Mouse (Mus musculus): ENCODE measurements around the gene Amotl1. TPM values are rescaled to one million over a fixed set of nuclear protein-coding genes. Genes with fewer than 3 reads are reported as not detected.

Amotl1 gene
- polyA plus RNA-seq, 1 experiment from 2014 or later = 17.9 TPM

GRCm38 (mm10) chr9:14604363-14604762, 40.5 kb downstream of the Amotl1 start:
- Histone ChIP-seq H3K36me3 (ENCODE audit: control insufficient read depth, insufficient read depth, low read length) (no peaks in the 10 kb centered on the region), H3K9me3 (ENCODE audit: control insufficient read depth, low read length) (no peaks in the 10 kb centered on the region), H3K4me1 (replicated peaks; ENCODE audit: control insufficient read depth, insufficient read depth, low read length) (no peaks in the 10 kb centered on the region), H3K4me2 (replicated peaks; ENCODE audit: low read depth, low read length) (no peak overlapping the region), H3K4me3 (ENCODE audit: low read depth, low read length) (no peak overlapping the region), H3K27me3 (ENCODE audit: control insufficient read depth, insufficient read depth, low read length) (no peaks in the 10 kb centered on the region), H3K27ac (ENCODE audit: low read depth, low read length) (no peak overlapping the region), H3K9ac (ENCODE audit: low read depth, low read length) (no peak overlapping the region)
- no peak for ATAC-seq (ENCODE audit: low FRiP score)
- 86% methylated on average over 3 of the region's 3 CpGs for WGBS
- DNase-seq (ENCODE audit: low spot score) = no peak

DNA sequence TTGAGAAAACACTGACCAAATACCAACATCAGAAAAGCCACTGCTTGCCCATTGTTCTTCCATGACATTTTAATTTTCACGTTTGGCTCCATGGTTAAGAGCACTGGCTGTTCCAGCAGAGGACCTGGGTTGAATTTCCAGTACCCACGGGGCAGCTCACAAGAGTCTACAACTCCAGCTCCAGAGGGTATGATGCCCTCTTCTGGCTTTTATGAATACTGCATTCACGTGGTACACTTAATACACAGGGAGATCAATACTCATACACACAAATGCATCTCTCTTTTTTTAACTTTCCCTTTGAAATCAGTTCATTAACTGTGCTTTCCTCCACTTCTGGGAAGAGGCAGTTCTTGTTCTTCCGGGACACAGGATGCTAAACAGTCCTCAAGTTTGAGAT, 41.4 kb downstream of the Amotl1 start:
- no peak overlapping the region for H3K4me2 ChIP-seq (replicated peaks; ENCODE audit: low read depth, low read length)
- no peaks in the 10 kb centered on the region for H3K36me3 ChIP-seq (ENCODE audit: control insufficient read depth, insufficient read depth, low read length)
- WGBS = 86% methylated on average over 4 of the region's 4 CpGs
- H3K27ac ChIP-seq (ENCODE audit: low read depth, low read length) = no peak overlapping the region
- DNase-seq (ENCODE audit: low spot score) = no peak
- no peaks in the 10 kb centered on the region for H3K4me1 ChIP-seq (replicated peaks; ENCODE audit: control insufficient read depth, insufficient read depth, low read length)
- no peak overlapping the region for H3K4me3 ChIP-seq (ENCODE audit: low read depth, low read length)
- H3K9ac ChIP-seq (ENCODE audit: low read depth, low read length) = no peak overlapping the region
- ATAC-seq (ENCODE audit: low FRiP score) = no peak
- H3K9me3 ChIP-seq (ENCODE audit: control insufficient read depth, low read length) = no peaks in the 10 kb centered on the region
- no peaks in the 10 kb centered on the region for H3K27me3 ChIP-seq (ENCODE audit: control insufficient read depth, insufficient read depth, low read length)

GRCm38 (mm10) chr9:14599799-14600198, 45.1 kb downstream of the Amotl1 start:
- Histone ChIP-seq H3K36me3 (ENCODE audit: control insufficient read depth, insufficient read depth, low read length) (no peaks in the 10 kb centered on the region), H3K27me3 (ENCODE audit: control insufficient read depth, insufficient read depth, low read length) (no peaks in the 10 kb centered on the region), H3K9me3 (ENCODE audit: control insufficient read depth, low read length) (no peaks in the 10 kb centered on the region), H3K9ac (ENCODE audit: low read depth, low read length) (no peak overlapping the region), H3K4me1 (replicated peaks; ENCODE audit: control insufficient read depth, insufficient read depth, low read length) (no peaks in the 10 kb centered on the region), H3K4me2 (replicated peaks; ENCODE audit: low read depth, low read length) (no peak overlapping the region), H3K4me3 (ENCODE audit: low read depth, low read length) (no peak overlapping the region), H3K27ac (ENCODE audit: low read depth, low read length) (no peak overlapping the region)
- WGBS = 89% methylated on average over 5 of the region's 5 CpGs
- no peak for ATAC-seq (ENCODE audit: low FRiP score)
- no peak for DNase-seq (ENCODE audit: low spot score)

GRCm38 (mm10) chr9:14598157-14598556, 46.7 kb downstream of the Amotl1 start:
- H3K36me3 ChIP-seq (ENCODE audit: control insufficient read depth, insufficient read depth, low read length) = no peaks in the 10 kb centered on the region
- H3K9me3 ChIP-seq (ENCODE audit: control insufficient read depth, low read length) = no peaks in the 10 kb centered on the region
- H3K9ac ChIP-seq (ENCODE audit: low read depth, low read length) = no peak overlapping the region
- no peak overlapping the region for H3K27ac ChIP-seq (ENCODE audit: low read depth, low read length)
- WGBS = 98% methylated on average over 2 of the region's 2 CpGs
- H3K4me2 ChIP-seq (replicated peaks; ENCODE audit: low read depth, low read length) = no peak overlapping the region
- no peak overlapping the region for H3K4me3 ChIP-seq (ENCODE audit: low read depth, low read length)
- no peak for DNase-seq (ENCODE audit: low spot score)
- H3K4me1 ChIP-seq (replicated peaks; ENCODE audit: control insufficient read depth, insufficient read depth, low read length) = no peaks in the 10 kb centered on the region
- ATAC-seq (ENCODE audit: low FRiP score) = no peak
- H3K27me3 ChIP-seq (ENCODE audit: control insufficient read depth, insufficient read depth, low read length) = no peaks in the 10 kb centered on the region

DNA sequence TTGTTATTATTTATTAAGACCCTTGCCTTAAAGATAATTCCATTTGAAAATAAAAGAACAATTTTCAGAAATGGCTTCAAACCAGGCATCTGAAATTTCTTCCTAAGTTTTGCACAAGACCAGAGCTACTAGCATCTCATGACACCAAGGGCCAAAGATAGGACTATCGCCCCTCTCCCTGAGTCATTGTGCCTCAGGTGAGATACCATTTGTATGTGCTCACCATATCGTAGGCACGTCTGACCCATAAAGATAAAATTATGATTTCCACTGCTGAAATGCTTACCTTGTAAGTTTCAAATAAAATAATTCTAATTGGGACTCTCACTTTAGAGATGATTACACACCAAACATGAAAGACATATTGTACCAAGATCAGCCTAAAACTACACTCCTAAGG, 47.4 kb downstream of the Amotl1 start:
- Histone ChIP-seq H3K36me3 (ENCODE audit: control insufficient read depth, insufficient read depth, low read length) (no peaks in the 10 kb centered on the region), H3K4me1 (replicated peaks; ENCODE audit: control insufficient read depth, insufficient read depth, low read length) (no peaks in the 10 kb centered on the region), H3K4me2 (replicated peaks; ENCODE audit: low read depth, low read length) (no peak overlapping the region), H3K27me3 (ENCODE audit: control insufficient read depth, insufficient read depth, low read length) (no peaks in the 10 kb centered on the region), H3K27ac (ENCODE audit: low read depth, low read length) (no peak overlapping the region), H3K4me3 (ENCODE audit: low read depth, low read length) (no peak overlapping the region), H3K9me3 (ENCODE audit: control insufficient read depth, low read length) (no peaks in the 10 kb centered on the region), H3K9ac (ENCODE audit: low read depth, low read length) (no peak overlapping the region)
- WGBS = 97% methylated on average over 3 of the region's 3 CpGs
- no peak for ATAC-seq (ENCODE audit: low FRiP score)
- DNase-seq (ENCODE audit: low spot score) = no peak

- Histone ChIP-seq H3K4me1 (replicated peaks; ENCODE audit: control insufficient read depth, insufficient read depth, low read length) (no peaks in the 10 kb centered on the region), H3K4me3 (ENCODE audit: low read depth, low read length) (no peak overlapping the region), H3K4me2 (replicated peaks; ENCODE audit: low read depth, low read length) (no peak overlapping the region), H3K9me3 (ENCODE audit: control insufficient read depth, low read length) (no peaks in the 10 kb centered on the region), H3K9ac (ENCODE audit: low read depth, low read length) (no peak overlapping the region), H3K27ac (ENCODE audit: low read depth, low read length) (no peak overlapping the region), H3K27me3 (ENCODE audit: control insufficient read depth, insufficient read depth, low read length) (no peaks in the 10 kb centered on the region), H3K36me3 (ENCODE audit: control insufficient read depth, insufficient read depth, low read length) (no peaks in the 10 kb centered on the region)
- WGBS = 89% methylated on average over 7 of the region's 7 CpGs
- no peak for ATAC-seq (ENCODE audit: low FRiP score)
- no peak for DNase-seq (ENCODE audit: low spot score)
Measured at GRCm38 (mm10) chr9:14596858-14597257, 48.0 kb downstream of the Amotl1 start.

- Histone ChIP-seq H3K9me3 (ENCODE audit: control insufficient read depth, low read length) (no peaks in the 10 kb centered on the region), H3K27ac (ENCODE audit: low read depth, low read length) (no peak overlapping the region), H3K9ac (ENCODE audit: low read depth, low read length) (no peak overlapping the region), H3K36me3 (ENCODE audit: control insufficient read depth, insufficient read depth, low read length) (no peaks in the 10 kb centered on the region), H3K4me3 (ENCODE audit: low read depth, low read length) (no peak overlapping the region), H3K4me2 (replicated peaks; ENCODE audit: low read depth, low read length) (no peak overlapping the region), H3K4me1 (replicated peaks; ENCODE audit: control insufficient read depth, insufficient read depth, low read length) (no peaks in the 10 kb centered on the region), H3K27me3 (ENCODE audit: control insufficient read depth, insufficient read depth, low read length) (no peaks in the 10 kb centered on the region)
- DNase-seq (ENCODE audit: low spot score) (no peak), ATAC-seq (ENCODE audit: low FRiP score) (no peak)
- WGBS = 87% methylated on average over 5 of the region's 5 CpGs
Measured at GRCm38 (mm10) chr9:14596427-14596826, 48.4 kb downstream of the Amotl1 start.

DNA sequence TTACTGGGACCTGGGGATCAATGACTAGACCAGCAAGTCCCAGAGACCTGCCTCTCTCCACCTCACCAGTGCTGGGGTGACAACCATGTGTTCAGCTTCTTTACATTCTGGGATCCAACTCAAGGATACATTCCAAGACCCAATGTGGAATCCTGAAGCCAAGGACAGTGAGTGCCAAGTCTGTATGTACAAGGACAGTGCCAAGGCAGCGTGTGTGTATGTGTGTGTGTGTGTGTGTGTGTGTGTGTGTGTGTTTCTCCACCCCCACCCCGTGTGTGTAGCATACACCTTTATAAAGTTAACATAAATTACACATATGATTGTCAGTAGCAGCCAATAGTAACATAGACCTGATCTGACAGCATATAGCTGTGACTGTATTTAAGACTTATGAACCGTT, 49.0 kb downstream of the Amotl1 start:
- Histone ChIP-seq H3K4me1 (replicated peaks; ENCODE audit: control insufficient read depth, insufficient read depth, low read length) (no peaks in the 10 kb centered on the region), H3K36me3 (ENCODE audit: control insufficient read depth, insufficient read depth, low read length) (0 out of 2 replicates have a peak, but pooled peaks cover 2% of the 10 kb centered on the region), H3K27ac (ENCODE audit: low read depth, low read length) (no peak overlapping the region), H3K9me3 (ENCODE audit: control insufficient read depth, low read length) (no peaks in the 10 kb centered on the region), H3K27me3 (ENCODE audit: control insufficient read depth, insufficient read depth, low read length) (no peaks in the 10 kb centered on the region), H3K9ac (ENCODE audit: low read depth, low read length) (no peak overlapping the region), H3K4me3 (ENCODE audit: low read depth, low read length) (no peak overlapping the region), H3K4me2 (replicated peaks; ENCODE audit: low read depth, low read length) (no peak overlapping the region)
- ATAC-seq (ENCODE audit: low FRiP score) (no peak), DNase-seq (ENCODE audit: low spot score) (no peak)
- 93% methylated on average over 3 of the region's 3 CpGs for WGBS

DNA sequence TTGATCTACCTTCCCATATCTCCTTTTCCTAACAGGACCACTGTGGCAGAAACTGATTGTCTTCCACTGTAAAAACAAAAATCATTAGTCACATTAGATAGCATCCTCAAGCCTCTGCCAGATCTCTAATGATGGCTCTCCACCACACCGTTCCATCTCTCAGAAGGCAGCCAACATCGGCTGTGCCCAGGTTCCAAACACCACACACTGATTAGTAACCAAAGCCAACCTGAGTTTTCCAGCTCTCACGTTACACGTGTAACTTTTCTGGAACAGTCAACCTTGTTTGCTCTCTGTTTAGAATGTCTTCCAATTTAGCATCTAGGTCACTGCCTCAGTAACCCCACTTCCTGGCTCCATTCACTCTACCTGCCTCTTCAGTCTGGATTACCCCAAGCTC, 51.0 kb downstream of the Amotl1 start:
- H3K36me3 ChIP-seq (ENCODE audit: control insufficient read depth, insufficient read depth, low read length) = 0 out of 2 replicates have a peak, but pooled peaks cover 2% of the 10 kb centered on the region
- no peak for DNase-seq (ENCODE audit: low spot score)
- no peak overlapping the region for H3K9ac ChIP-seq (ENCODE audit: low read depth, low read length)
- ATAC-seq (ENCODE audit: low FRiP score) = no peak
- WGBS = 93% methylated on average over 4 of the region's 4 CpGs
- H3K9me3 ChIP-seq (ENCODE audit: control insufficient read depth, low read length) = no peaks in the 10 kb centered on the region
- no peak overlapping the region for H3K4me3 ChIP-seq (ENCODE audit: low read depth, low read length)
- H3K27me3 ChIP-seq (ENCODE audit: control insufficient read depth, insufficient read depth, low read length) = no peaks in the 10 kb centered on the region
- no peak overlapping the region for H3K27ac ChIP-seq (ENCODE audit: low read depth, low read length)
- no peak overlapping the region for H3K4me2 ChIP-seq (replicated peaks; ENCODE audit: low read depth, low read length)
- no peaks in the 10 kb centered on the region for H3K4me1 ChIP-seq (replicated peaks; ENCODE audit: control insufficient read depth, insufficient read depth, low read length)
